Comparison of ENCODE assay signal across 17 mouse cellular contexts in the genomic region with DNA sequence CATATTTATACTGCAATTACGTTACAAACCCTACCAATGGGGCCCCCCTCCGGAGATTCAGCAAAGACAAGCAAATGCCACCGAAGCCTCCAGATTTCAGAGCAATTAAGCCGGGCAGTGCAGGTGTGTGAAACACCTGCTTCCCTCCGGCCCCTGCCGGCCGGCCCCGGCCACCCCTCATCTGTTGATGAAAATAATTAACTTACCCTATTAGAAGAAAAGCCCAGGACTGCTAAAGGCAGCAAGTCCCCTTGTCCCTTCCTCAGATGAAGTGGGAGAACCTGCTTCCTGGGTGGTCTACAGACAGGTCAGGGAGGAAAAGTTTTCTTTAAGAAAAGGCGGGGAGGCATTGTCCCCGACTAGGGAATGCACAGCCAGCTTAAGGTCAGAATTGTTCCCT.
"Had no signal": no experiment of that assay in that cellular context is flagged by ENCODE, and none has a peak within 500 bp of the region (broad histone marks: within the 10 kb centered on the region; RNA-seq: fewer than 3 reads in every experiment).

No protein-coding gene starts in this region.

- H3K36me3 ChIP-seq: limb, embryonic 10.5 days; limb, embryonic 13.5 days; liver, embryonic 12.5 days; liver, embryonic 15.5 days; lung, embryonic 15.5 days had no signal

- H3K9me3 ChIP-seq: limb, embryonic 10.5 days; limb, embryonic 13.5 days; liver, embryonic 12.5 days; liver, embryonic 15.5 days; lung, embryonic 15.5 days had no signal

- H3K4me3 ChIP-seq: layer of hippocampus, adult 2 months; limb, embryonic 10.5 days; limb, embryonic 13.5 days; liver, embryonic 12.5 days; liver, embryonic 15.5 days; lung, embryonic 15.5 days; megakaryocyte, embryonic 14.5 days had no signal

- H3K27ac ChIP-seq: layer of hippocampus, adult 2 months; limb, embryonic 10.5 days; limb, embryonic 13.5 days; liver, embryonic 12.5 days; liver, embryonic 15.5 days; lung, embryonic 15.5 days had no signal

- H3K9ac ChIP-seq: limb, embryonic 13.5 days; liver, embryonic 12.5 days; liver, embryonic 15.5 days; lung, embryonic 15.5 days had no signal

- DNase-seq: kidney, adult 9 months; layer of hippocampus, adult 9-11 months; liver; lung, adult 18-20 months; lung, postnatal 10 days; lung, postnatal 36 days; midbrain, embryonic 14.5 days; thymus, adult 2 months; thymus, postnatal 14 days; thymus, postnatal 4 days had no signal
